Mouse (Mus musculus) layer of hippocampus, postnatal 36 days (tissue): ENCODE measurements around the gene Ddx46. TPM values are rescaled to one million over a fixed set of nuclear protein-coding genes. Genes with fewer than 3 reads are reported as not detected.

Experiments
- DNase-seq, 2 experiments: peaks; one replicate each; pipeline ENCODE4 v3.0.0; 2022
- total RNA-seq, 2 experiments: library from RNA; stranded (reverse); gene quantifications; 2 replicates each; pipeline ENCODE4 v1.2.3; 2021

The Ddx46 gene
- total RNA-seq, 2 experiments from 2014 or later, result 47.4 to 52.6 TPM

- DNase-seq, result peak; percentile 81 to 84
Observed at GRCm38 (mm10) chr13:55727120-55727838, 92.5 kb downstream of the Ddx46 start, which contains the start of gene Pcbd2. Gene Pcbd2, plus strand, starts transcription at chr13:55727368.

DNA sequence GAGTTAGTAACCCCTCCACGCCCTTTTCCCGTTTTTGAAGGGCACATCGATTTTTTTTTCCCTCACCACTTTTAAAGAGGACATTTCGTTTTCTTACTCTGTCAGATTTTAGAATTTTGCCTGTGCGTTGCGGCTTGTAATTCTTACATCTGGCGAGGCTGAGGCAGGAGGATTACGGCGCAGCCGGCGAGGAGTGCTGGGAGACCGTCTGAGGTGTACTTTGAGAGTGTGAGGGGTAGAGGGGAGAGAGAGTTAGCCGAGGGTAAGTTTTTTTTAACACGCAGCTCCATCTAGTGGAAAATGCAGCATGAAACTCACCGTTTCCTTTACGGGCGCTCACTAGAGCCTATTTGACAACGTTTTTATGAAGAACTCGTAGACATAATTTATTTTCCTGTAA, 93.0 kb downstream of the Ddx46 start:
- DNase-seq, result peak; percentile 45 to 52

DNA sequence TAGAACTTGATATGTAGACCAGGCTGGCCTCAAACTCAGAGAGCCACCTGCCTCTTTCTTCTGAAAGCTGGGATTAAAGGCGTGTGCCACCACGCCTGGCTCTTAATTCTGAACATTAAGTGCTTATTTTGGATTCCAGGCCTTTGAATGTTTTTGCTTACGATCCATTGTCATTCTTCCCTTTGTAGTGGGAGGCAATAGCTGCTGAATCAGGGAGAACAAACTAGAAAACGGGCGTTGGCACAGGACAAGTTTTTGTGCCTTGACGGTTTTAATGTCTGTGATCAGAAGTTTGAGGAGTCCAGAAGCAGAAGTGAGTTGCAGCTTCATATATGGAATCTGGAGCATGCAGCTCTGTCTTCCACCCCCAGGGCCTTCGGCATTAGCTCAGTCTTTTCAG, 95.9 kb downstream of the Ddx46 start:
- DNase-seq, result no peak

Other genes starting within 250 kb of the Ddx46 start
- not detected for gene Slc34a1, start 236.8 kb upstream of the Ddx46 start, total RNA-seq
- gene Pfn3, start 219.8 kb upstream of the Ddx46 start, total RNA-seq, result not detected
- gene F12, start 208.2 kb upstream of the Ddx46 start, total RNA-seq, result under 1 TPM; 0.32 to 0.71 TPM
- gene Grk6, start 190.0 kb upstream of the Ddx46 start, total RNA-seq, result 10 to 100 TPM; 67.7 to 71.1 TPM
- gene Prr7, start 170.8 kb upstream of the Ddx46 start, total RNA-seq, result 10 to 100 TPM; 86.1 to 86.6 TPM
- 100 to 1,000 TPM; 388 to 393 TPM for gene Dbn1, start 146.9 kb upstream of the Ddx46 start, total RNA-seq
- 10 to 100 TPM; 89.6 to 94.1 TPM for gene Pdlim7, start 121.4 kb upstream of the Ddx46 start, total RNA-seq
- 10 to 100 TPM; 17.0 to 20.6 TPM for gene Dok3, start 105.7 kb upstream of the Ddx46 start, total RNA-seq
- 10 to 100 TPM; 59.4 to 60.2 TPM for gene Ddx41, start 98.4 kb upstream of the Ddx46 start, total RNA-seq
- gene Fam193b, start 63.9 kb upstream of the Ddx46 start, total RNA-seq, result 10 to 100 TPM; 88.6 to 96.2 TPM
- 100 to 1,000 TPM; 141 to 143 TPM for gene Tmed9, start 61.3 kb upstream of the Ddx46 start, total RNA-seq
- 10 to 100 TPM; 23.6 to 25.0 TPM for gene B4galt7, start 35.1 kb upstream of the Ddx46 start, total RNA-seq
- 10 to 100 TPM; 44.2 to 47.9 TPM for gene Caml, start 12.0 kb upstream of the Ddx46 start, total RNA-seq
- 10 to 100 TPM; 80.7 to 84.1 TPM for gene B230219D22Rik, start 58.1 kb downstream of the Ddx46 start, total RNA-seq
- 10 to 100 TPM; 74.8 to 78.1 TPM for gene Txndc15, start 79.6 kb downstream of the Ddx46 start, total RNA-seq
- 10 to 100 TPM; 32.5 to 35.4 TPM for gene Pcbd2, start 92.3 kb downstream of the Ddx46 start, total RNA-seq
- gene Catsper3, start 149.5 kb downstream of the Ddx46 start, total RNA-seq, result under 1 TPM in 1 of 2 experiments, not detected in 1; 0.38 TPM
- not detected for gene Pitx1, start 201.2 kb downstream of the Ddx46 start, total RNA-seq